Mouse (Mus musculus) liver, adult 2 months (tissue): Measurements from ENCODE around the gene Ncan. TPM values are rescaled to one million over a fixed set of nuclear protein-coding genes. Genes with fewer than 3 reads are reported as not detected.
A peak's percentile ranks its signal among the peaks of the same experiment; 100 is the strongest.

ENCODE experiments used
- DNase-seq: peaks from one replicate; pipeline ENCODE4 v3.0.0-alpha.2; 2011; ENCODE audit warnings: low read depth, low spot score; ENCODE audit errors: extremely low read depth
- H3K27ac ChIP-seq: fragments of 200-500 bp; replicated peaks from 2 replicates; pipeline ENCODE4 v1.5.1; 2012; ENCODE audit warnings: low read depth, mild to moderate bottlenecking, control low read depth, inconsistent platforms, low read length; ENCODE audit not compliant: insufficient read depth
- H3K27me3 ChIP-seq: fragments of 200-500 bp; 2 replicates; pipeline ENCODE4 v1.6.1; 2012; ENCODE audit warnings: mild to moderate bottlenecking, moderate library complexity, low read length, inconsistent platforms; ENCODE audit not compliant: control insufficient read depth, insufficient read depth
- H3K36me3 ChIP-seq: fragments of 200-500 bp; 2 replicates; pipeline ENCODE4 v1.6.1; 2012; ENCODE audit warnings: low read length, inconsistent platforms; ENCODE audit not compliant: control insufficient read depth, insufficient read depth
- H3K4me1 ChIP-seq: fragments of 200-500 bp; 2 replicates; pipeline ENCODE4 v1.6.1; 2011; ENCODE audit warnings: low read length; ENCODE audit not compliant: control insufficient read depth, insufficient read depth
- H3K4me3 ChIP-seq: fragments of 200-500 bp; 2 replicates; pipeline ENCODE4 v1.5.1; 2011; ENCODE audit warnings: low read depth, mild to moderate bottlenecking, control low read depth, low read length, moderate library complexity; ENCODE audit not compliant: insufficient read depth
- H3K79me2 ChIP-seq: fragments of 200-500 bp; 2 replicates; pipeline ENCODE4 v1.6.1; 2012; ENCODE audit warnings: inconsistent platforms, mild to moderate bottlenecking, low read length, moderate library complexity; ENCODE audit not compliant: control insufficient read depth, insufficient read depth
- H3K9ac ChIP-seq: fragments of 200-500 bp; 2 replicates; pipeline ENCODE4 v1.6.1; 2012; ENCODE audit warnings: low read depth, mild to moderate bottlenecking, control low read depth, inconsistent platforms, low read length
- CTCF ChIP-seq: fragments of 200-500 bp; IDR thresholded peaks from 2 replicates; pipeline ENCODE4 v1.5.1; 2011; ENCODE audit warnings: low read depth, low read length, control low read depth
- POLR2A ChIP-seq: fragments of 200-500 bp; IDR thresholded peaks from 2 replicates; pipeline ENCODE4 v1.6.1; 2011; ENCODE audit warnings: low read length, control low read depth; ENCODE audit not compliant: insufficient read depth; ENCODE audit errors: extremely low read depth
- WGBS: fragments of 180-500 bp; shearing (Covaris S2); methylation state at CpG from one replicate; pipeline ENCODE4 v1.1.7; 2018; 5-methylcytosine and 5-hydroxymethylcytosine counted together
- polyA plus RNA-seq: library from polyadenylated mRNA; depleted of rRNA; stranded (reverse); fragments of >200 nt; gene quantifications from 2 replicates; pipeline ENCODE4 v1.2.3, GENCODE M21; 2012
- total RNA-seq: library from RNA; depleted of rRNA; stranded (reverse); fragments of >200 nt; gene quantifications from 2 replicates; pipeline ENCODE4 v1.2.3, GENCODE M21; 2014

The Ncan gene
- total and polyA plus RNA-seq, 2 experiments: not detected

GRCm38 (mm10) chr8:70099276-70099675, 21.4 kb downstream of the Ncan start:
- H3K27ac ChIP-seq: no peak overlapping the region
- H3K79me2 ChIP-seq: no peaks in the 10 kb centered on the region
- no peak overlapping the region for H3K4me3 ChIP-seq
- no peaks in the 10 kb centered on the region for H3K4me1 ChIP-seq
- no peak overlapping the region for H3K9ac ChIP-seq
- no peaks in the 10 kb centered on the region for H3K36me3 ChIP-seq
- 69% methylated on average over 8 of the region's 8 CpGs for WGBS
- DNase-seq: no peak
- TF ChIP-seq POLR2A (no peak), CTCF (no peak)
- H3K27me3 ChIP-seq: no peaks in the 10 kb centered on the region

- H3K9ac ChIP-seq: no peak overlapping the region
- TF ChIP-seq CTCF: no peak
- no peak for TF ChIP-seq POLR2A
- H3K27ac ChIP-seq: no peak overlapping the region
- no peaks in the 10 kb centered on the region for H3K36me3 ChIP-seq
- no peak overlapping the region for H3K4me3 ChIP-seq
- no peaks in the 10 kb centered on the region for H3K79me2 ChIP-seq
- no peak for DNase-seq
- peaks cover 8% of the 10 kb centered on the region for H3K27me3 ChIP-seq
- 76% methylated on average over 8 of the region's 8 CpGs for WGBS
- H3K4me1 ChIP-seq: no peaks in the 10 kb centered on the region
These were observed 27.9 kb downstream of the Ncan start for GRCm38 (mm10) chr8:70092786-70093185.

GRCm38 (mm10) chr8:70089296-70089960, 31.2 kb downstream of the Ncan start:
- Histone ChIP-seq H3K4me1 (no peaks in the 10 kb centered on the region), H3K27me3 (peaks cover 9% of the 10 kb centered on the region), H3K36me3 (no peaks in the 10 kb centered on the region), H3K27ac (no peak overlapping the region), H3K9ac (no peak overlapping the region), H3K79me2 (no peaks in the 10 kb centered on the region), H3K4me3 (no peak overlapping the region)
- WGBS: 69% methylated on average over 9 of the region's 9 CpGs
- no peak for DNase-seq
- TF ChIP-seq CTCF: no peak
- no peak for TF ChIP-seq POLR2A

- Histone ChIP-seq H3K27me3 (peaks cover 9% of the 10 kb centered on the region), H3K36me3 (no peaks in the 10 kb centered on the region), H3K27ac (no peak overlapping the region), H3K79me2 (no peaks in the 10 kb centered on the region), H3K4me3 (no peak overlapping the region), H3K4me1 (no peaks in the 10 kb centered on the region; the same call in none of the 2 replicates), H3K9ac (no peak overlapping the region)
- peak; percentile 63 for TF ChIP-seq CTCF
- no peak for TF ChIP-seq POLR2A
- DNase-seq: no peak
- WGBS: 27% methylated on average over 56 of the region's 56 CpGs
These were observed 32.6 kb downstream of the Ncan start for GRCm38 (mm10) chr8:70087836-70088650.

GRCm38 (mm10) chr8:70087237-70087636, 33.4 kb downstream of the Ncan start:
- Histone ChIP-seq H3K4me3 (no peak overlapping the region), H3K4me1 (no peaks in the 10 kb centered on the region; the same call in none of the 2 replicates), H3K27ac (no peak overlapping the region), H3K36me3 (no peaks in the 10 kb centered on the region), H3K27me3 (peaks cover 9% of the 10 kb centered on the region), H3K9ac (no peak overlapping the region), H3K79me2 (no peaks in the 10 kb centered on the region)
- TF ChIP-seq CTCF: no peak
- TF ChIP-seq POLR2A: no peak
- DNase-seq: no peak
- 40% methylated on average over 7 of the region's 7 CpGs for WGBS

GRCm38 (mm10) chr8:70086151-70086550, 34.5 kb downstream of the Ncan start:
- TF ChIP-seq CTCF: no peak
- TF ChIP-seq POLR2A: no peak
- Histone ChIP-seq H3K4me3 (no peak overlapping the region), H3K79me2 (no peaks in the 10 kb centered on the region), H3K27me3 (peaks cover 6% of the 10 kb centered on the region), H3K36me3 (no peaks in the 10 kb centered on the region), H3K27ac (no peak overlapping the region), H3K9ac (no peak overlapping the region), H3K4me1 (no peaks in the 10 kb centered on the region; the same call in none of the 2 replicates)
- DNase-seq: no peak
- 41% methylated on average over 1 of the region's 1 CpGs for WGBS
